Mouse (Mus musculus) urinary bladder, adult 18-20 months (tissue): ENCODE measurements around the gene Sept5.

Experiments used
- DNase-seq, 2 experiments: peaks; one replicate each; pipeline ENCODE4 v3.0.0; 2022; ENCODE audit warnings: low spot score in 2 of 2, mixed read lengths in 2 of 2

Sept5 gene

GRCm38 (mm10) chr16:18629390-18630231 is at the start of gene Sept5:
Sept5 (minus strand) TSS chr16:18629954.
- peak; percentile 42 to 60 for DNase-seq

- no peak for DNase-seq
These were observed 49.4 kb upstream of the Sept5 start for GRCm38 (mm10) chr16:18679112-18679511.

- DNase-seq: peak; percentile 63 to 77
These were observed 48.3 kb upstream of the Sept5 start for GRCm38 (mm10) chr16:18677746-18678679.

GRCm38 (mm10) chr16:18673005-18673404 is 43.3 kb upstream of the Sept5 start:
- DNase-seq: no peak

- no peak for DNase-seq
These were observed 42.3 kb upstream of the Sept5 start for GRCm38 (mm10) chr16:18672027-18672426.

- no peak for DNase-seq
These were observed 40.2 kb upstream of the Sept5 start for GRCm38 (mm10) chr16:18669914-18670313.

GRCm38 (mm10) chr16:18658597-18658996 is 28.8 kb upstream of the Sept5 start:
- DNase-seq: no peak

GRCm38 (mm10) chr16:18655372-18656098 is 25.8 kb upstream of the Sept5 start:
- DNase-seq: no peak

GRCm38 (mm10) chr16:18653290-18654160 is 23.8 kb upstream of the Sept5 start:
- no peak for DNase-seq

- DNase-seq: no peak
These were observed 19.4 kb upstream of the Sept5 start for GRCm38 (mm10) chr16:18649126-18649525.

- peak in 1 of 2 experiments; percentile 56 for DNase-seq
These were observed 15.6 kb upstream of the Sept5 start for GRCm38 (mm10) chr16:18645329-18645728.

GRCm38 (mm10) chr16:18644485-18644884 is 14.7 kb upstream of the Sept5 start:
- no peak for DNase-seq

- no peak for DNase-seq
These were observed 13.7 kb upstream of the Sept5 start for GRCm38 (mm10) chr16:18643406-18643998.

GRCm38 (mm10) chr16:18642897-18643296 is 13.1 kb upstream of the Sept5 start:
- DNase-seq: no peak

- DNase-seq: no peak
These were observed 12.5 kb upstream of the Sept5 start for GRCm38 (mm10) chr16:18642291-18642690.

- DNase-seq: no peak
These were observed 9.7 kb upstream of the Sept5 start for GRCm38 (mm10) chr16:18639382-18639929.

- no peak for DNase-seq
These were observed 8.6 kb upstream of the Sept5 start for GRCm38 (mm10) chr16:18638396-18638795.

GRCm38 (mm10) chr16:18636804-18637203 is 7.0 kb upstream of the Sept5 start:
- no peak for DNase-seq

- no peak for DNase-seq
These were observed 6.6 kb upstream of the Sept5 start for GRCm38 (mm10) chr16:18636401-18636800.

- no peak for DNase-seq
These were observed 3.6 kb upstream of the Sept5 start for GRCm38 (mm10) chr16:18633333-18633732.
